16 mouse cellular contexts compared by ENCODE assay signal in genomic region chr1:73793871-73794270, GRCm38 (mm10).
"Had no signal": no experiment of that assay in that cellular context is flagged by ENCODE, and none has a peak within 500 bp of the region (broad histone marks: within the 10 kb centered on the region; RNA-seq: fewer than 3 reads in every experiment).

No protein-coding gene starts in this region.

- H3K4me2 ChIP-seq: intestine, embryonic 15.5 days; liver, embryonic 11.5 days; lung, embryonic 15.5 days; midbrain, embryonic 12.5 days; neural tube, embryonic 13.5 days had no signal

- H3K4me3 ChIP-seq: intestine, embryonic 15.5 days; left cerebral cortex, adult 2 months; lung, embryonic 15.5 days; midbrain, embryonic 12.5 days; myocyte; neural tube, embryonic 13.5 days had no signal

- H3K9ac ChIP-seq: intestine, embryonic 15.5 days; liver, embryonic 14.5 days; lung, embryonic 15.5 days; midbrain, embryonic 12.5 days; neural tube, embryonic 13.5 days had no signal

- H3K36me3 ChIP-seq: intestine, embryonic 15.5 days; lung, embryonic 15.5 days; midbrain, embryonic 12.5 days; neural tube, embryonic 13.5 days had no signal

- H3K27ac ChIP-seq: intestine, embryonic 15.5 days; left cerebral cortex, adult 2 months; liver, embryonic 14.5 days; lung, embryonic 15.5 days; midbrain, embryonic 12.5 days; neural tube, embryonic 13.5 days had no signal

- H3K4me1 ChIP-seq: midbrain, embryonic 12.5 days; neural tube, embryonic 13.5 days had no signal

- H3K9me3 ChIP-seq: intestine, embryonic 15.5 days; lung, embryonic 15.5 days; midbrain, embryonic 12.5 days; neural tube, embryonic 13.5 days had no signal

- DNase-seq: kidney, adult 18-20 months; kidney, postnatal 36 days; lung, postnatal 14 days; lung, postnatal 4 days; right cerebral cortex, postnatal 25 days; spleen, adult 18-20 months; thymus, postnatal 25 days had no signal

- ATAC-seq: intestine, embryonic 15.5 days; midbrain, embryonic 16.5 days had no signal

- H3K27me3 ChIP-seq: intestine, embryonic 15.5 days; lung, embryonic 15.5 days; midbrain, embryonic 12.5 days; neural tube, embryonic 13.5 days had no signal
